Mouse (Mus musculus) testis, adult 2 months (tissue): ENCODE data around the gene Perm1. TPM values are rescaled to one million over a fixed set of nuclear protein-coding genes. Genes with fewer than 3 reads are reported as not detected.

ENCODE experiments used
- H3K27ac ChIP-seq: fragments of 200-500 bp; 2 replicates; pipeline ENCODE4 v1.5.1; 2012; ENCODE audit warnings: low read depth, low read length; ENCODE audit not compliant: control insufficient read depth, insufficient read depth
- H3K27me3 ChIP-seq: fragments of 200-500 bp; 2 replicates; pipeline ENCODE4 v1.6.1; 2012; ENCODE audit warnings: mild to moderate bottlenecking, low read length, moderate library complexity; ENCODE audit not compliant: control insufficient read depth, insufficient read depth
- H3K36me3 ChIP-seq: fragments of 200-500 bp; 2 replicates; pipeline ENCODE4 v1.6.1; 2012; ENCODE audit warnings: mild to moderate bottlenecking, low read length; ENCODE audit not compliant: control insufficient read depth, insufficient read depth
- H3K4me1 ChIP-seq: fragments of 200-500 bp; 2 replicates; pipeline ENCODE4 v1.6.1; 2012; ENCODE audit warnings: low read length; ENCODE audit not compliant: control insufficient read depth, insufficient read depth
- H3K4me3 ChIP-seq: fragments of 200-500 bp; 2 replicates; pipeline ENCODE4 v1.5.1; 2012; ENCODE audit warnings: low read depth, mild to moderate bottlenecking, low read length, moderate library complexity, mixed read lengths; ENCODE audit not compliant: control insufficient read depth
- CTCF ChIP-seq: fragments of 200-500 bp; IDR thresholded peaks from 2 replicates; pipeline ENCODE4 v1.5.1; 2012; ENCODE audit warnings: low read depth, mild to moderate bottlenecking, inconsistent platforms, low read length, moderate library complexity; ENCODE audit not compliant: control insufficient read depth, insufficient read depth, insufficient replicate concordance
- POLR2A ChIP-seq: fragments of 200-500 bp; IDR thresholded peaks from 2 replicates; pipeline ENCODE4 v1.6.1; 2012; ENCODE audit warnings: low read depth, mild to moderate bottlenecking, inconsistent platforms, low read length, moderate library complexity; ENCODE audit not compliant: control insufficient read depth
- polyA plus RNA-seq: library from polyadenylated mRNA; depleted of rRNA; stranded (reverse); fragments of >200 nt; gene quantifications from 2 replicates; pipeline ENCODE4 v1.2.3, GENCODE M21; 2012

Gene Perm1
- polyA plus RNA-seq, 1 experiment, result not detected

DNA sequence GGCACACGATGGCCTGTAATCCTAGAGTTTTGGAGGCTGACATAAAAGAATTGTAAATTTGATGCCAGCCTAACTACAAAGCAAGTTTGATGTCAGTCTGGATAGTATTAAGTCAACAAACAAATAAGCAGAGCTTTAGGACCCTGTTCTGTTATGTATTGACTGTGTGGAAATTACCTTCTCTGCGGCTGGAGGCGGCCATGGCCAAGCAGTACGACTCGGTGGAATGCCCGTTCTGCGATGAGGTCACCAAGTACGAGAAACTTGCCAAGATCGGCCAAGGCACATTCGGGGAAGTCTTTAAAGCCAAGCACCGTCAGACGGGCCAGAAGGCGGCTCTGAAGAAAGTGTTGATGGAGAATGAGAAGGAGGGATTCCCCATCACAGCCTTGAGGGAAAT is 2.5 kb upstream of the Perm1 start:
- H3K36me3 ChIP-seq, result no peaks in the 10 kb centered on the region
- H3K4me1 ChIP-seq, result no peaks in the 10 kb centered on the region
- no peak overlapping the region for H3K4me3 ChIP-seq
- no peak overlapping the region for H3K27ac ChIP-seq
- TF ChIP-seq CTCF (no peak), POLR2A (no peak)
- no peaks in the 10 kb centered on the region for H3K27me3 ChIP-seq

DNA sequence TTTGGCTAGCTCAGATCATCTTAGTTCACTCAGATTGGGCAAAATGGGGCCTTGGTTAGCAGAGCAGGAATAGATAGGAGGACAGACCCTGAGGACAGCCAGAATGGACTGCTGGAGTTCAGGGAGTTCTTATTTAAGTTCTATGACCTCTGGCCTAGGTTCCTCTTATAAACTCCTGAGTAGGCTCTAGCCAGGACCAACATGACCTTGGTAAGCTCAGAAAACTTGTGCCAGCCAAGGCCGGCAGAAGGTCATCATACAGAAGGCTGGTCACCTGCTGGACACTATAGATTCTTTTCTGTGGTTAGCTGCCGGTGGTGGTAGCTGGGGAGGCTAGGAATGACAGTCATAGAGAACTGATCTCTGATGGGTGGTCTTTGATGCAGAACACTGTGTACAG is 528 bp downstream of the Perm1 start:
- H3K36me3 ChIP-seq, result no peaks in the 10 kb centered on the region
- H3K27me3 ChIP-seq, result no peaks in the 10 kb centered on the region
- H3K4me3 ChIP-seq, result no peak overlapping the region
- no peaks in the 10 kb centered on the region for H3K4me1 ChIP-seq
- TF ChIP-seq POLR2A, result no peak
- TF ChIP-seq CTCF, result no peak
- no peak overlapping the region for H3K27ac ChIP-seq

GRCm38 (mm10) chr4:156217022-156217669 is 1.5 kb downstream of the Perm1 start:
- H3K36me3 ChIP-seq, result no peaks in the 10 kb centered on the region
- H3K27me3 ChIP-seq, result no peaks in the 10 kb centered on the region
- TF ChIP-seq POLR2A (no peak), CTCF (no peak)
- H3K4me3 ChIP-seq, result no peak overlapping the region
- no peaks in the 10 kb centered on the region for H3K4me1 ChIP-seq
- no peak overlapping the region for H3K27ac ChIP-seq

- Histone ChIP-seq H3K4me1 (no peaks in the 10 kb centered on the region), H3K36me3 (no peaks in the 10 kb centered on the region), H3K4me3 (no peak overlapping the region), H3K27me3 (no peaks in the 10 kb centered on the region), H3K27ac (no peak overlapping the region)
- TF ChIP-seq CTCF (no peak), POLR2A (no peak)
Observed at GRCm38 (mm10) chr4:156217838-156218237, 2.2 kb downstream of the Perm1 start.

GRCm38 (mm10) chr4:156219936-156220335 is 4.3 kb downstream of the Perm1 start:
- H3K36me3 ChIP-seq, result no peaks in the 10 kb centered on the region
- H3K4me3 ChIP-seq, result no peak overlapping the region
- H3K4me1 ChIP-seq, result no peaks in the 10 kb centered on the region
- no peak overlapping the region for H3K27ac ChIP-seq
- TF ChIP-seq POLR2A (no peak), CTCF (no peak)
- no peaks in the 10 kb centered on the region for H3K27me3 ChIP-seq

DNA sequence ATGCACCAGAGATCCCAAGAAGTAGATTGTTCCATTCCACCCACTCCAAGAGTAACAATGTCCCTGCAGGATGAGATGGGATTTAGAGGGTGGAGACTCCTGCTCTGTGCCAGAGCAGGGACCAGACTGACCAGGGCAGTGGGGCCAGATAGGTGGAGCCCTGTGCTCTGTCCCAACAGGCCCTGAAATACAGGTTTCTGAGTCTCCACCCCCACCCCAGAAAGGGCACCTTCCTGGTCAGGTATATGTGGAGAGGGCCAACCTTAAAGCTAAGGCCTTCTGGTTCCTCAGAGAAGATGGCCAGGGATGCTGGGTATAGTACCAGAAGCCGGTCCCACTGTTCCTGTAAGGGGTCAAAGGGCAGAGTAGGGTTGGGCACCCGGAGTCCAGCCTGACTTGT is 8.6 kb downstream of the Perm1 start:
- peaks cover 14% of the 10 kb centered on the region for H3K4me1 ChIP-seq
- no peaks in the 10 kb centered on the region for H3K36me3 ChIP-seq
- H3K27me3 ChIP-seq, result no peaks in the 10 kb centered on the region
- no peak overlapping the region for H3K27ac ChIP-seq
- no peak overlapping the region for H3K4me3 ChIP-seq
- TF ChIP-seq CTCF, result no peak
- no peak for TF ChIP-seq POLR2A

GRCm38 (mm10) chr4:156227752-156228392 is 12.2 kb downstream of the Perm1 start:
- no peaks in the 10 kb centered on the region for H3K27me3 ChIP-seq
- H3K36me3 ChIP-seq, result no peaks in the 10 kb centered on the region
- H3K27ac ChIP-seq, result peak overlapping the region; percentile 19
- no peak for TF ChIP-seq CTCF
- peak overlapping the region; percentile 74 for H3K4me3 ChIP-seq
- peaks cover 14% of the 10 kb centered on the region for H3K4me1 ChIP-seq
